Mouse (Mus musculus) liver, embryonic 11.5 days (tissue): ENCODE results near the gene Krtap4-2. TPM values are rescaled to one million over a fixed set of nuclear protein-coding genes. Genes with fewer than 3 reads are reported as not detected.
"Not testable (repeated sequence)": the region's sequence is repeated elsewhere in the genome, so short reads cannot be mapped to it uniquely, and the experiment has no call there.

Source experiments
- ATAC-seq: fragments of 200-750 bp; cut with Nextera tagmentation; replicated peaks from 2 replicates; pipeline ENCODE4 v1.8.0; 2017; ENCODE audit warnings: moderate number of reproducible peaks, mild to moderate bottlenecking, moderate TSS enrichment, moderate library complexity; ENCODE audit not compliant: low FRiP score
- DNase-seq: peaks from one replicate; pipeline ENCODE4 v3.0.0-alpha.2; 2017; ENCODE audit warnings: low spot score
- H3K27ac ChIP-seq: fragments of 300-500 bp; sonication (generic); 2 replicates; pipeline ENCODE4 v1.5.1; 2014; ENCODE audit warnings: mild to moderate bottlenecking, low read depth, low read length, control low read depth
- H3K27me3 ChIP-seq: fragments of 300-500 bp; sonication (generic); replicated peaks from 2 replicates; pipeline ENCODE4 v1.6.1; 2014; ENCODE audit warnings: low read length, mixed read lengths; ENCODE audit not compliant: control insufficient read depth, insufficient read depth
- H3K36me3 ChIP-seq: fragments of 300-500 bp; sonication (generic); 2 replicates; pipeline ENCODE4 v1.6.1; 2014; ENCODE audit warnings: mild to moderate bottlenecking, low read length, moderate library complexity, mixed read lengths; ENCODE audit not compliant: control insufficient read depth, insufficient read depth
- H3K4me1 ChIP-seq: fragments of 300-500 bp; sonication (generic); replicated peaks from 2 replicates; pipeline ENCODE4 v1.6.1; 2014; ENCODE audit warnings: low read length, mixed read lengths; ENCODE audit not compliant: control insufficient read depth, insufficient read depth
- H3K4me2 ChIP-seq: fragments of 300-500 bp; sonication (generic); 2 replicates; pipeline ENCODE4 v1.6.1; 2014; ENCODE audit warnings: mild to moderate bottlenecking, control low read depth, moderate library complexity
- H3K4me3 ChIP-seq: fragments of 300-500 bp; sonication (generic); 2 replicates; pipeline ENCODE4 v1.5.1; 2014; ENCODE audit warnings: low read depth, low read length, control low read depth
- H3K9ac ChIP-seq: fragments of 300-500 bp; sonication (generic); 2 replicates; pipeline ENCODE4 v1.6.1; 2014; ENCODE audit warnings: low read depth, low read length, control low read depth
- H3K9me3 ChIP-seq: fragments of 300-500 bp; sonication (generic); 2 replicates; pipeline ENCODE4 v1.6.1; 2016; ENCODE audit warnings: low read length, inconsistent platforms, mixed read lengths; ENCODE audit not compliant: control insufficient read depth
- WGBS: fragments of 180-500 bp; shearing (Covaris S2); extraction: QIAGEN DNeasy Blood & Tissue Kit; methylation state at CpG from one replicate; pipeline ENCODE4 v1.1.7; 2014; 5-methylcytosine and 5-hydroxymethylcytosine counted together
- polyA plus RNA-seq: library from polyadenylated mRNA; unstranded; fragments of >200 nt; fragmentation: Nextera tagmentation; extraction: Ambion mirVana; gene quantifications from 2 replicates; pipeline ENCODE4 v1.2.1, GENCODE M21; 2014

Krtap4-2 gene
- polyA plus RNA-seq, 1 experiment from 2014 or later = not detected

DNA sequence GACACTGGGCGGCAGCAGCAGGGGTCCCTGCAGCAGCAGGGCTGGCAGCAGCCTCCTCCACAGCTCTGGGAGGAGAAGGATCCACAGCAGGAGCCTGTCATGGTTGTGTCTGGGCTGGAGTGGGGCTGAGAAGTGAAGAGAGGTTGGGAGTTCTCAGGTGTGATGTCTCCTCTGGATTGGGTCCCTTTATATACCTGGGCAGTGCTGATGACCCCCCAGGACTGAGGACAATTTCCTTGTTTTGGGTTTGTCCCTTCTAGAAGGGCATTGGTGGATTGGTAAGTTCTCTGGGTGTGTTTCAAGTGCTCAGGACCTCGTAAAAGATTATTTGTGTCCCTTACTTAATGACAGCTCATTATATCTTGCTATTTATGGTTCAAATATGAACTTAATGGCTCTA is 24.8 kb downstream of the Krtap4-2 start, which contains the start of gene Gm11937:
Gene Gm11937, minus strand, starts transcription at position 101 of the 400 bp plus-strand sequence.
- not testable (repeated sequence) for H3K4me3 ChIP-seq, H3K9ac ChIP-seq, H3K27ac ChIP-seq, H3K27me3 ChIP-seq, H3K9me3 ChIP-seq, DNase-seq, H3K4me1 ChIP-seq, ATAC-seq, H3K4me2 ChIP-seq, H3K36me3 ChIP-seq
- 49% methylated on average over 2 of the region's 2 CpGs for WGBS

GRCm38 (mm10) chr11:99609126-99609525 is 25.8 kb downstream of the Krtap4-2 start:
- no peak for ATAC-seq
- H3K9ac ChIP-seq = no peak overlapping the region
- no peaks in the 10 kb centered on the region for H3K27me3 ChIP-seq
- WGBS = 62% methylated on average over 1 of the region's 1 CpGs
- no peaks in the 10 kb centered on the region for H3K9me3 ChIP-seq
- no peak overlapping the region for H3K27ac ChIP-seq
- DNase-seq = no peak
- H3K36me3 ChIP-seq = no peaks in the 10 kb centered on the region
- H3K4me2 ChIP-seq = no peak overlapping the region
- no peaks in the 10 kb centered on the region for H3K4me1 ChIP-seq
- no peak overlapping the region for H3K4me3 ChIP-seq

GRCm38 (mm10) chr11:99603208-99603607 is 31.7 kb downstream of the Krtap4-2 start, which contains the start of gene Gm11938:
Gene Gm11938, minus strand, starts transcription at chr11:99603308.
- DNase-seq, H3K27ac ChIP-seq, H3K4me3 ChIP-seq, H3K4me2 ChIP-seq, H3K9me3 ChIP-seq, ATAC-seq, H3K4me1 ChIP-seq, H3K9ac ChIP-seq, H3K36me3 ChIP-seq, H3K27me3 ChIP-seq: not testable (repeated sequence)
- 33% methylated on average over 1 of the region's 1 CpGs for WGBS

- not testable (repeated sequence) for H3K36me3 ChIP-seq, H3K27me3 ChIP-seq, H3K9me3 ChIP-seq, H3K4me1 ChIP-seq, H3K27ac ChIP-seq, H3K4me2 ChIP-seq, DNase-seq, H3K4me3 ChIP-seq, H3K9ac ChIP-seq, ATAC-seq
- WGBS = 82% methylated on average over 6 of the region's 6 CpGs
These were observed 37.1 kb downstream of the Krtap4-2 start, which contains the start of gene Krtap9-3 for GRCm38 (mm10) chr11:99597742-99598141. Gene Krtap9-3, minus strand, starts transcription at chr11:99598105.

- Histone ChIP-seq H3K27ac (no peak within 1 kb of the TSS), H3K9me3 (no peaks in the 10 kb centered on the region), H3K36me3 (no peaks in the 10 kb centered on the region), H3K4me3 (no peak within 1 kb of the TSS), H3K4me1 (no peaks in the 10 kb centered on the region), H3K9ac (no peak within 1 kb of the TSS), H3K27me3 (no peaks in the 10 kb centered on the region), H3K4me2 (no peak within 1 kb of the TSS)
- no peak for ATAC-seq
- no peak for DNase-seq
- 93% methylated on average over 6 of the region's 6 CpGs for WGBS
These were observed 43.9 kb downstream of the Krtap4-2 start, which contains the start of gene Krtap1-3 for GRCm38 (mm10) chr11:99590981-99591380. Gene Krtap1-3, minus strand, starts transcription at chr11:99591339.

DNA sequence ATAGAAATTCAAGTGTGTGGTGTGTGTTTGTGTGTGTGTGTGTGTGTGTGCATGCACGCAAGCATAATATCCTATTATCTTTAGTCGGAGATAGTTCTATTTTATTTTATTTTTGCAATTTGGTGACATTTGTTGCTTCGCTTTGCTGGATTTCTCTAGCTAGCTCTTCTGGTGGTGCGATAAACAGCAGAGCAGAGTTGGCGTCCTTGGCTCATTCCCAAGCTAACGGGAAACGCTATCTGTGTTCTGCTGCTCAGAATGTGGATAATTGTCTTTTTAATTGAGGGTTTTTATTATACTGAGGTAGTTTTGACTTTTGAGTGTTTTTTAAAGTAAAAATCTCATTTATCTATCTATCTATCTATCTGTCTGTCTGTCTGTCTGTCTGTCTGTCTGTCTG is 49.8 kb downstream of the Krtap4-2 start:
- DNase-seq = no peak
- 80% methylated on average over 7 of the region's 7 CpGs for WGBS

More for the DNA sequence above, 49.8 kb downstream of the Krtap4-2 start:
- Histone ChIP-seq H3K27me3 (no peaks in the 10 kb centered on the region), H3K9ac (no peak overlapping the region), H3K27ac (no peak overlapping the region), H3K4me2 (no peak overlapping the region), H3K36me3 (no peaks in the 10 kb centered on the region), H3K4me3 (no peak overlapping the region), H3K4me1 (no peaks in the 10 kb centered on the region), H3K9me3 (no peaks in the 10 kb centered on the region)
- no peak for ATAC-seq

Other genes with a start within 250 kb of the Krtap4-2 start
- gene Krt10, start 245.7 kb downstream of the Krtap4-2 start, polyA plus RNA-seq = 10.0 and 13.1 TPM in 2 replicates
- gene Krt12, start 212.8 kb downstream of the Krtap4-2 start, polyA plus RNA-seq = not detected in 2 replicates
- 32.1 and 34.1 TPM in 2 replicates for gene Krt20, start 196.9 kb downstream of the Krtap4-2 start, polyA plus RNA-seq
- gene Krt23, start 141.9 kb downstream of the Krtap4-2 start, polyA plus RNA-seq = 0.38 TPM in 2 replicates
- gene Krt39, start 113.7 kb downstream of the Krtap4-2 start, polyA plus RNA-seq = not detected in 2 replicates
- 0.21 TPM in 1 of 2 replicates, not detected in the other for gene Krt40, start 91.9 kb downstream of the Krtap4-2 start, polyA plus RNA-seq
- gene Krtap3-3, start 84.2 kb downstream of the Krtap4-2 start, polyA plus RNA-seq = not detected in 2 replicates
- not detected in 2 replicates for gene Krtap3-2, start 78.2 kb downstream of the Krtap4-2 start, polyA plus RNA-seq
- not detected in 2 replicates for gene Gm11939, start 75.6 kb downstream of the Krtap4-2 start, polyA plus RNA-seq
- not detected in 2 replicates for gene Krtap3-1, start 68.5 kb downstream of the Krtap4-2 start, polyA plus RNA-seq
- gene Krtap1-5, start 54.1 kb downstream of the Krtap4-2 start, polyA plus RNA-seq = not detected in 2 replicates
- gene Krtap1-4, start 51.4 kb downstream of the Krtap4-2 start, polyA plus RNA-seq = not detected in 2 replicates
- not detected in 2 replicates for gene Krtap1-3, start 43.7 kb downstream of the Krtap4-2 start, polyA plus RNA-seq
- not detected in 2 replicates for gene Krtap9-3, start 37.0 kb downstream of the Krtap4-2 start, polyA plus RNA-seq
- gene Gm11938, start 31.8 kb downstream of the Krtap4-2 start, polyA plus RNA-seq = not detected in 2 replicates
- not detected in 2 replicates for gene Gm11937, start 24.9 kb downstream of the Krtap4-2 start, polyA plus RNA-seq
- not detected in 2 replicates for gene Krtap2-4, start 20.2 kb downstream of the Krtap4-2 start, polyA plus RNA-seq
- not detected in 2 replicates for gene Gm11562, start 14.6 kb downstream of the Krtap4-2 start, polyA plus RNA-seq
- gene Krtap4-1, start 6.8 kb downstream of the Krtap4-2 start, polyA plus RNA-seq = not detected in 2 replicates
- gene Krtap4-7, start 9.0 kb upstream of the Krtap4-2 start, polyA plus RNA-seq = not detected in 2 replicates
- gene Gm11555, start 15.2 kb upstream of the Krtap4-2 start, polyA plus RNA-seq = not detected in 2 replicates
- gene Gm11563, start 23.9 kb upstream of the Krtap4-2 start, polyA plus RNA-seq = not detected in 2 replicates
- not detected in 2 replicates for gene Krtap4-6, start 30.9 kb upstream of the Krtap4-2 start, polyA plus RNA-seq
- gene Gm14190, start 55.7 kb upstream of the Krtap4-2 start, polyA plus RNA-seq = not detected in 2 replicates
- not detected in 2 replicates for gene Gm14180, start 99.2 kb upstream of the Krtap4-2 start, polyA plus RNA-seq
- gene Gm11595, start 137.8 kb upstream of the Krtap4-2 start, polyA plus RNA-seq = not detected in 2 replicates
- not detected in 2 replicates for gene Krtap4-8, start 145.6 kb upstream of the Krtap4-2 start, polyA plus RNA-seq
- gene Krtap4-9, start 150.1 kb upstream of the Krtap4-2 start, polyA plus RNA-seq = not detected in 2 replicates
- gene Gm11596, start 158.4 kb upstream of the Krtap4-2 start, polyA plus RNA-seq = not detected in 2 replicates
- gene Gm11569, start 163.8 kb upstream of the Krtap4-2 start, polyA plus RNA-seq = not detected in 2 replicates
- not detected in 2 replicates for gene Gm11554, start 169.4 kb upstream of the Krtap4-2 start, polyA plus RNA-seq
- gene Krtap4-13, start 174.8 kb upstream of the Krtap4-2 start, polyA plus RNA-seq = not detected in 2 replicates
- not detected in 2 replicates for gene Gm11564, start 180.6 kb upstream of the Krtap4-2 start, polyA plus RNA-seq
- gene 2300003K06Rik, start 203.0 kb upstream of the Krtap4-2 start, polyA plus RNA-seq = not detected in 2 replicates
- gene Krtap4-16, start 216.5 kb upstream of the Krtap4-2 start, polyA plus RNA-seq = not detected in 2 replicates
- gene Gm11568, start 222.8 kb upstream of the Krtap4-2 start, polyA plus RNA-seq = not detected in 2 replicates
- not detected in 2 replicates for gene Gm11559, start 229.4 kb upstream of the Krtap4-2 start, polyA plus RNA-seq
- not detected in 2 replicates for gene Krtap9-1, start 238.3 kb upstream of the Krtap4-2 start, polyA plus RNA-seq
- not detected in 2 replicates for gene Gm11567, start 244.1 kb upstream of the Krtap4-2 start, polyA plus RNA-seq